Mouse (Mus musculus) yolk sac, embryonic 10.5 days (tissue): ENCODE measurements around the gene Trim21.

Experiments used
- DNase-seq: peaks from one replicate; pipeline ENCODE4 v3.0.0-alpha.2; 2017; ENCODE audit warnings: low spot score

The Trim21 gene

GRCm38 (mm10) chr7:102564999-102565997 is at the start of gene Trim21:
TSS of gene Trim21 (minus strand) at chr7:102565486.
- DNase-seq = peak; percentile 90

- no peak for DNase-seq
These were observed 32.2 kb upstream of the Trim21 start, which contains the start of gene Olfr552 for GRCm38 (mm10) chr7:102597378-102598031. TSS of gene Olfr552 (plus strand) at chr7:102597770.

GRCm38 (mm10) chr7:102591786-102592185 is 26.5 kb upstream of the Trim21 start, which contains the start of gene Olfr551:
TSS of gene Olfr551 (minus strand) at chr7:102591886.
- no peak for DNase-seq

GRCm38 (mm10) chr7:102575998-102576397 is 10.7 kb upstream of the Trim21 start:
- no peak for DNase-seq

- no peak for DNase-seq
These were observed 8.0 kb upstream of the Trim21 start for GRCm38 (mm10) chr7:102573174-102573830.

GRCm38 (mm10) chr7:102571142-102571541 is 5.9 kb upstream of the Trim21 start, which contains the start of gene Olfr550:
TSS of gene Olfr550 (plus strand) at chr7:102571442.
- no peak for DNase-seq

- no peak for DNase-seq
These were observed 933 bp upstream of the Trim21 start for GRCm38 (mm10) chr7:102566219-102566618.

DNA sequence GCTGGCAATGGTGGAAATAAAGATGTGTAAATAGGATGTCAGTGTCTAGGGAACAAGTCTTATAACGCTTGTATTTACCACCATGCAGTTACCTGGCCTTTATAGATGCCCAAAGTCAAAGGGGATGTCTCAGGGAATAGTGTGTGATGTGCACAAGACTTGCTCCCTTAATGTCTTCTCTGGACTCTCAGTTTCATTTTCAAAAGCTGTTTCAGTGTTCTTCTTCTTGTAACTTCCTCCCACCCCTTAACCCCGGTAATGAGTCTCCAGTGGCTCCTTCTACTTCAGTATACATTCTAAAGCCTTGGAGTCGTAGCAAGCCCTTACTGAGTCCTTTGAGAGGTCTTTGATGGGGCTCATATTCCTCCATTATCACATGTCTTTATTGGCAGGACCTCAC is 12.0 kb downstream of the Trim21 start:
- no peak for DNase-seq

DNA sequence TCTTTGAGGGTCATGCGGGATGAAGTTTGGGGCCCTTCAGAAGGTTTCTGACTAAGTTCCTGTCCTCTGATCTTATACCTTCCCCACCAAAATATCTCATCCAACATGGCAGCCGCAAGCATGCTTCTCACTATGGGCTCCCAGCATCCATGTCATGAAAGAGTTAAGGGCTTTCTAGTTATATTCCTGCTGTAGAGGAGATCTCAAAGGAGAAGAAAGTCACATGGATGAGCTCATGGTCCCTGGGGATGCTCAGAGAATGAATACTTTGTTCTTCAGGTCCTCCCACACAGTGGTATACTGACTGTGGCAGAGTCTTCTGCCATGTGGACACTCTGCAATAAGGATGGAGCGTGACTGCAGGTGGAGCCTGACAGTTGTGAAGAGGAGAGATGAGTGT is 15.7 kb downstream of the Trim21 start, which contains the start of gene Olfr549:
Olfr549 (plus strand) TSS at position 301 of the 400 bp plus-strand sequence.
- no peak for DNase-seq

GRCm38 (mm10) chr7:102541251-102541650 is 24.0 kb downstream of the Trim21 start:
- DNase-seq = no peak

- DNase-seq = no peak
These were observed 24.7 kb downstream of the Trim21 start, which contains the start of gene Olfr548-ps1 for GRCm38 (mm10) chr7:102540596-102540995. TSS of gene Olfr548-ps1 (plus strand) at chr7:102540896.

GRCm38 (mm10) chr7:102534449-102534848 is 30.8 kb downstream of the Trim21 start, which contains the start of gene Olfr547:
TSS of gene Olfr547 (plus strand) at chr7:102534749.
- no peak for DNase-seq

GRCm38 (mm10) chr7:102529052-102529451 is 36.2 kb downstream of the Trim21 start:
- DNase-seq = no peak

DNA sequence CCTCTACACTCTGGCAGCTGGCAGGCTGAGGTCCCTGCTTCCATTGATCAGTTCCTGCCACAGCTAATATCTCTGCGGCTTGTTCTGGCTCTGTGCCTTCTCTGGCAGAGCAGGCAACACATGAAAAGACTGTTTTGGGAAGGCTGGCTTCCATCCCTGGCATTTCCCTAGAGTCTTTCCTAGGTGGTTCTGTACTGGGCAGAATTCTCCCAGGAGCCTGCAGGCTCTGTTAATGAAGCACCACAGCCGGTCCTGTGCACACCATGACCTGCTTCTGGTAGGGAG is 48.3 kb downstream of the Trim21 start:
- no peak for DNase-seq

DNA sequence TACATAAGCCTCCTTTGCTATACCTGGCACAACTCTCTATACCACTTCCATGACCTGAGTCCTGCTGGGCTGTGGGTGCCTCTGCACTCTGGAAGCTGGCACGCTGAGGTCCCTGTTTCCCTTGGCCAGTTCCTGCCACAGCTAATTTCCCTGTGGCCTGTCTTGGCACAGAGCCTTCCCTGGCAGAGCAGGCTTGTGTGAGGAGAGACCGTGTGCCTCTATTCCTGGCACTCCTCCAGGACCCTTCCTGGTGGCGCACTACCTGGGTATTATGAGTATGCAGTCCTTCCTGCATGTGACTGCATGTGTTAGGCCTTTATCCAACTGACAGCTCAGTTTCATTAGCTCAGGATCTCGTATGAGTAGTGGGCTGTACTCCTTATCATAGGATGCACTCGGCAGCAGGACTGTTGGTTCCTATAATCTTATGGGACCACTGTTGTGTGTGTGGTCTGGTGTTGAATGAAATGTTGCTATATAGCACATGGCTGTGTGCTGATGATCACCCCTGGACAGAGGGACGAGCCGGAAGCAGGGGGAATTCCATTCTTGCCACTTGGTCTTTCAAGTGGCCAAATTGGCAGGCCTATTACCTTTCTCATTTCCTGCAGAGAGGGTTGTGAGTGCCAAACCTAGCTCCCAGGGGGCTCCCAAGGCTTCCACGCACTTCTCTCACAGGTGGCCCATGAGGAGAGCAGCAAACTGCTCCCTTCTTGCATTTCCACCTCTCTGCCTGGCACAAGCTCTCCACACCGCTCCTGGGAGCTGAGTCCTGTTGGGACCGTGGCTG is 48.8 kb downstream of the Trim21 start:
- no peak for DNase-seq

- no peak for DNase-seq
These were observed 51.1 kb downstream of the Trim21 start for GRCm38 (mm10) chr7:102514144-102514543.

- peak; percentile 72 for DNase-seq
These were observed 52.4 kb downstream of the Trim21 start for GRCm38 (mm10) chr7:102512814-102513435.

GRCm38 (mm10) chr7:102511927-102512326 is 53.4 kb downstream of the Trim21 start:
- no peak for DNase-seq

DNA sequence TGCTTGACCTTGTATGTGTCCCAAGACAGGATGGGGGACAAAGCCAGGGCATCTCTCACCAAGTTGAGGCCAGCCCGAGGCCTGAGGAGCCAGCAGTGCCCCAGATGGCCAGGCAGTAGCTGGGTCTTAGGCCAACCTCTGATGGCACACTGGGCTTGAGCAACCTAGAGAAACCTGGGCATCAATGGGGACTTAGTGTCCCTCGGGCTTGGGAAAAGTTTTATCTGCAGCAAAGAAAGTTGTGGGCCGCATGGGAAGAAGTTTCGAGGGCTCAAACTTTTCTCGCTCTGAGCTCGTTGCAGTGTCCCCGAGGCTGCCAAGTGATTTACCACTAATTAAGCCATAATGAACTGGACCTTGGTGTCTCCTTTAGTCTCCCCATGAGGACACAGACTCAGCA is 55.6 kb downstream of the Trim21 start:
- no peak for DNase-seq

DNA sequence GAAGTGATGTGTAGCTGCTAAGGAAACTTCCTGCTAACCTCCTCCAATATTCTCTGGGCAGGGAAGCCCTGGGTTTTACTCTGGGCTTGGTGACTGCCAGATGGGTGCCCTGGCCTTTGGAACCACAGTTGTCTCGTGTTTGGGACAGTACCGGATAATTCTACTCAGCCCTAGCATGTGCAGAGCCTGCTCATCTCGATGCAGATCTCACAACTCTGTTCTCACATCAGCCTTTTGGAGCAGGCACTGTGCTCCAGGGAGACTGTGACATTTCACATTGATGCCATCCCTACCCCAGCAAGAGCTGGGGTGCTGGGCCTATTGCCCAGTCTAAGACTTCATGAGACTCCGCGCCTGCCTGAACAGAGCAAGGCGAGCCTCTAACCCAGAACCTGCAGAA is 56.6 kb downstream of the Trim21 start:
- no peak for DNase-seq

GRCm38 (mm10) chr7:102508066-102508465 is 57.2 kb downstream of the Trim21 start:
- no peak for DNase-seq
